Mouse (Mus musculus): Measurements from ENCODE around the gene Rnase12. TPM values are rescaled to one million over a fixed set of nuclear protein-coding genes. Genes with fewer than 3 reads are reported as not detected.
A peak's percentile ranks its signal among the peaks of the same experiment; 100 is the strongest.
"Not testable (repeated sequence)": the region's sequence is repeated elsewhere in the genome, so short reads cannot be mapped to it uniquely, and the experiment has no call there.

The Rnase12 gene
- total RNA-seq, 1 experiment from 2014 or later: not detected

DNA sequence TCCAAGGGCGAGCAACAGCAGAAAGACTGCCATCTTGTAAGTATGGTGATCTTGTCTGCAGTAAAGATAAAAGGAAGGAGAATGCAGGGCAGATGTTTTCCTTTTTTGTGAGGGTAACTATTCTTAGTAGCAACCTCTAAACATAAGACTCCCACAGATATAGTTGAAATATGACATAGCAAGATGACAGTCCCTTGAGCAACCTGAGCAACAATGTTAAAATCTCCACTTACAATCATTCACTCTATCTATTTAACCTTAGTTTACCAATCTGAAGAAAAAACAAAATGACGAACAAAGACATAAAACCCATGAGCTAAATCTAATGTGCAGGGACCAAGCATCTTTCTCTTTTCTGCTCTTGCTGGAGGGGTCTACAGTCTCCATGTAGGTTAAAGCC, 7.4 kb downstream of the Rnase12 start, which contains the start of gene Rnase11:
Gene Rnase11, minus strand, starts transcription at position 101 of the 400 bp plus-strand sequence.
- ATAC-seq (replicated peaks in 1 of 2; ENCODE audit: insufficient read depth in 1 of 2, low FRiP score in 2 of 2, low TSS enrichment in 1 of 2, low read depth in 1 of 2, poor library complexity in 2 of 2, severe bottlenecking in 2 of 2): no peak

DNA sequence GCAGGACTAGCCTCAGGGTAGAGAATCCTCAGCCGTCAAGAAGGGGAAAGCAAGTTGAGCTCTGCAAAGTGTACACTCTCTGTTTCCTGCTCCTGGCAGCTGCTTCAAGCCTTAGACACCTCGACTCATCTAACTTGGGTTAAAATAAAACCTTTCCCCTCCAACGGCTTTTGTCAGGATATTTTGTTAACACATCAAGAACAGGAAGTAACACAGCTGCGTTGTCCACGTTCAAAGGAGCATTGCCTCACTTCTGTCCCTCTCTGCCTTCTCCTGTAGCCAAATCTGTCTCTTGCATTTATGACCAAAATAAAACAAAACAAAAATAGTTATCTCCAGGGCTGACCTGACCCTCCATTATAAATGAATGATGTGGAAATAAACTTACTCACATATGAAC, 9.6 kb downstream of the Rnase12 start:
- peak in 1 of 2 experiments; percentile 7; a peak in 2 of 4 replicates for ATAC-seq (replicated peaks in 1 of 2; ENCODE audit: insufficient read depth in 1 of 2, low FRiP score in 2 of 2, low TSS enrichment in 1 of 2, low read depth in 1 of 2, poor library complexity in 2 of 2, severe bottlenecking in 2 of 2)

DNA sequence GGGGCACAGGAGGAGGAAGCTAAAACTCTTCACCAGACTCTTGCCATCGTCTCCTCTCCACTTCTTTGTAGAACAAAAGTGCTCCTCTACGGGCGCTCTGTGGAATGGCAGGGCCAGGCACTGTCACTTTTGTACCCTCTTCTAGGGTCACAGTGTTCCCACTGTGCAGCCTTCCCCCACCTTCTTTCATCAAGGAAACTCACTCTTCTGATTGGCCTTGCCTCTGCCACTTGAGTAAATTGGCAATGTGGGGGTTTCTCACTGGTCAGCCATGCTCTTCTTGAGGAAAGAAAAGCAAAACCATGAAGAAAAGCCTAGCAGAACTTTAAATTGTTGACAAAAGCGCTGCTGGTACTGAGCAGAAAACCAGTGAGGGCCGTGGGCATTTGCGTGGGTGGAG, 15.7 kb downstream of the Rnase12 start, which contains the start of gene Rnase9:
Gene Rnase9, minus strand, starts transcription at position 101 of the 400 bp plus-strand sequence.
- ATAC-seq (replicated peaks in 1 of 2; ENCODE audit: insufficient read depth in 1 of 2, low FRiP score in 2 of 2, low TSS enrichment in 1 of 2, low read depth in 1 of 2, poor library complexity in 2 of 2, severe bottlenecking in 2 of 2): no peak

DNA sequence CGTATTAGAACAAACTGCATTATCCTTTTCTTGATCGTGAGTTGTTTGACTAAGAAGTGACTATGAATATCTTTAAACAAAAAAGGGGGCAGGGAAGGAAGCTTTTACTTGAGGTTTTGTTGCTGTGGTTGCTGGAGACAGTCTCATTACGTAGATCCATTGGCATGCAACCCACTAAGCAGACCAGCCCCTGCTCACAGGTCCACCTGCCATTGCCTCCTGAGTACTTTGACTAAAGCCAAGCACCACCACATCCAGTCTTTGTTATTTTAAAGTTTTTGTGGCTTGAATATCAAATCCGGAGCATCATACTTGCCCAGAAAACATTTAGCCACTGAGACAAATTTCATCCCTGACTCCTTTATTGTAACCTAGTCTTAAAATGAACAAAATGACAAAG, 21.2 kb downstream of the Rnase12 start:
- ATAC-seq (replicated peaks in 1 of 2; ENCODE audit: insufficient read depth in 1 of 2, low FRiP score in 2 of 2, low TSS enrichment in 1 of 2, low read depth in 1 of 2, poor library complexity in 2 of 2, severe bottlenecking in 2 of 2): no peak

DNA sequence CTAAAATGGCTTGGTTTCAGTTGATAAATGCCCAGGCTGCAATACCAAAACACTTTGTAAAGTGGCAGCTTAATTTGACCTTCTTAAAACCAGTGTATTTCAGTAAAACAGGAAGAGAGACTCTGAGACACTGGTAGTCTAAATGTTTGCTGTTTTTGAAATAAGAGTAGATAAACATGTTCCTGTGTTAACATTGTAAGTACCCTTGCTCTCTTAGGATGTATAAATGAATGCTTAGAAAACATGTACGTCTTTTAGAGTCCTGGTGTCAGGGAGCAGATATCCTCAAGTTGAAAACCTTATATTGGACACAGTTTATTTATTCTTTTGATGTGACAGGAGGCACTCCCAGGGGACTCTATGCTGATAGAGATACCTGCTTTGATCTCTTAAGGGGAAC, 22.3 kb downstream of the Rnase12 start:
- ATAC-seq (replicated peaks in 1 of 2; ENCODE audit: insufficient read depth in 1 of 2, low FRiP score in 2 of 2, low TSS enrichment in 1 of 2, low read depth in 1 of 2, poor library complexity in 2 of 2, severe bottlenecking in 2 of 2): no peak

DNA sequence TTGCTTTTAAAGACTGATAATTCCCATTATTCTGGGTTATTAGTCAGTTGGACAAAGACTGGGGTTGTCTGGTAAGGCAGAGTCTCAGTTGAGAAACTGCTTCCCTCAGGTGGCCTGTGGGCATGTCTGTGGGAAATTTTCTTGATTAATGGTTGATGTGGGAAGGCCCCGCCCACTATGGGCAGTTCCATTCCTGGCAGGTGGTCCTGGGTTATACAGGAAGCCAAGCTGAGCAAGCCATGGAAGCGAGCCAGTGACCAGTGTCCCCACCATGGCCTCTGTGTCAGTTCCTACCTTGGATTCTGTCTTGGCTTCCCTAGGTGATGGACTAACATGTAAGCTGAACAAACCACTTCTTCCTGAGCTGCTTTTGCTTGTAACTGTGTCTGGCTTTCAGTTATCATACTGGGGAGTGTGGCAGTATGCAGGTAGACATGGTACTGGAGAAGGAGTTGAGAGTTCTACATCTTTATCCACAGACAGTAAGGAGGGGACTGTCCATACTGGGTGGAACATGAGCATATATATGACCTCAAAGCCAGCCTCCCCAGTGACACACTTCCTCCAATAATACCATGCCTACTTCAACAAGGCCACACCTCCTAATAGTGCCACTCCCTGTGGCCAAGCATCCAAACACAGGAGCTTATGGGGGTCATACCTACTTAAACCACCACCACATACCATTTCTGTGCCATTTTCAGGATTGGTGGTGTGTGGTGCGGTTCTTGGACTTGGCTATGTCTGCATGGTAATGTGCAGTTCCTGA, 29.9 kb downstream of the Rnase12 start:
- ATAC-seq (replicated peaks in 1 of 2; ENCODE audit: insufficient read depth in 1 of 2, low FRiP score in 2 of 2, low TSS enrichment in 1 of 2, low read depth in 1 of 2, poor library complexity in 2 of 2, severe bottlenecking in 2 of 2): no peak; a peak in 1 of 4 replicates

DNA sequence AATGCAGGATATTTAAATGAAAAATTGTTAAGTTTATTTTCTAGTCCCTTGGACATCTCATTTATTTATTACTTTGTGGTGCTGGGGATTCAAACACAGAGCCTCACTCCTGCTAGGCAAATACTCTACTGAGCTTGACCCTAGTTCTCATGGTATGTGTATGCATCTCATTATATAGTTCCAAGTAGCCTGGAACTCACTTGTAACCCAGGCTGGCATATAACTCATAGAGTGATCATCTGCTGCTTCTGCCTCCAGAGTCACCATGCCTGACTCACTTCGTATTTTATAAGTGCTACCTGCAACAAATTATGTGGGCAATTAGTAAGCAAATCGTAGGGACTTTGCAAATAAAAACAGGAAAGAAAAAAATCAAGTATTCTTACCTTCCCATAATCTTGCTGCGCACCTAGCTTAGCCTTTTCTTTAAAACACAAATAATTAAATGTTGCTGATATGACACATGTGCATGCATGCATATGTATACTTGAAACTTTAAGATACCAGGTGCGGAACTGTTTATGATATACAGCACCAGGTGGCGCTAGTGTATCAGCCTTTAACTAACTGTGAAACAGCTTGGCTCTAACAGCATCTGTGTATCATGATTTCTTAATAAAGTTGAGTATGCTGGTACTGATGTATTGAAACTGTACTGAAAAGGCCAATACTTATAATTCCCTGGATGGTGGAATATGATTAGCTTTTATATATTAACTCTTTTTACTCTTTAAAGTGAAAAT, 30.9 kb downstream of the Rnase12 start:
- peak; percentile 94 for ATAC-seq (replicated peaks in 1 of 2; ENCODE audit: insufficient read depth in 1 of 2, low FRiP score in 2 of 2, low TSS enrichment in 1 of 2, low read depth in 1 of 2, poor library complexity in 2 of 2, severe bottlenecking in 2 of 2)

DNA sequence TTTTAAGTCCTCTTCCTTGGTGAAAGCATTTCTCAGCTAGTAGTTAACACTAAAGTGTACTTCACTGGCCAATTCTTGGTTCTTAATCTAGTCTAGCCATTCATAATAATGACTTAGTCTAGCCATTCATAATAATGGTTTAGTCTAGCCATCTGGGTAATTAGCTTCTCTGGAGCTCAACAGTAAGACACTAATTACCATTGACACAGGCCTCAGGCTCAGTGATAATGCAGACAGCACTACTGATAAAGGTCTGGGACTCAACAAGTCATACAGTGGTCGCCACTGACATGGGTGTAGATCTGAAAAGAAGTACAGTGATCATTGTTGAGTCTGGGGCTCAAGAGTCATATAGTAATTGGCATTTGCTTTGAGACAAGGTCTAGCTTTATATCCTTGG, 32.6 kb downstream of the Rnase12 start:
- no peak for ATAC-seq (replicated peaks in 1 of 2; ENCODE audit: insufficient read depth in 1 of 2, low FRiP score in 2 of 2, low TSS enrichment in 1 of 2, low read depth in 1 of 2, poor library complexity in 2 of 2, severe bottlenecking in 2 of 2)

DNA sequence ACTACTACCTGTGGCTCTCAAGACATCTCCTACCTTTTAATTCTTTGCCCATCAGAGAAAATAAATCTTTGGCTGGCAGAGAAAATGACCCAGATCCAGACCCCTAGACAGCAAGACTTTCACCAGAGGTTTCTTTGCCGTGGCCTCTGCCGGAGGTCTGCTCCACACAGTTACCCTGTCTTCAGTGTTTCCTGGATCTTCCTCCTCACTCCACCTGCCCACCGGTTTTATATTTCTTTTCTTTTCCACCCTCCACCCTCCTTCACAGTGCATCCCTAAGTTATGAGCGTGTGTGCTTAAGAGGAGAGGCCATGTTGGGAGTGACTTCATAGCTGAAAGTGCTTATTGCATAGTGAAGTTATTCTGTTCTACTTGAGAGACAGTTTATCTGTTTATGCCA, 34.0 kb downstream of the Rnase12 start:
- no peak for ATAC-seq (replicated peaks in 1 of 2; ENCODE audit: insufficient read depth in 1 of 2, low FRiP score in 2 of 2, low TSS enrichment in 1 of 2, low read depth in 1 of 2, poor library complexity in 2 of 2, severe bottlenecking in 2 of 2)

DNA sequence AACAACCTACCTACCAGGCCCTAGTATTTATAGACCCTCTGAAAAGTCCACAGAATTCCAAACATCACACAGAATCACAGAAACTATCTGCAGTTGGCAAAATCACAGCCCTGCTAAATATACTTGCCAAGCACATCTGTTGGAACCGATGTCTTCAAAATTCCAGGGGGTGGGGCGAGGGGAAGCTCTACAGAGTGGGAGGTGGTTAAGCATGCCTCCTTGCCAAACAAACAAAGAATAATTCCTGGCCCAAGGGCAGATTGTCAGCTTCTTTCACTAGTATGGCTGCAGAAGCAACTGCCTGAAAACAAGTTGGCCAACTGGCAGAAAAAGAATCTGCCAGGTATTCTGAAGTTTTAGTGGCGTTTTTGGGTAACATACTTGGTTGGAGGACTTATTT, 40.2 kb downstream of the Rnase12 start:
- no peak for ATAC-seq (replicated peaks in 1 of 2; ENCODE audit: insufficient read depth in 1 of 2, low FRiP score in 2 of 2, low TSS enrichment in 1 of 2, low read depth in 1 of 2, poor library complexity in 2 of 2, severe bottlenecking in 2 of 2)

DNA sequence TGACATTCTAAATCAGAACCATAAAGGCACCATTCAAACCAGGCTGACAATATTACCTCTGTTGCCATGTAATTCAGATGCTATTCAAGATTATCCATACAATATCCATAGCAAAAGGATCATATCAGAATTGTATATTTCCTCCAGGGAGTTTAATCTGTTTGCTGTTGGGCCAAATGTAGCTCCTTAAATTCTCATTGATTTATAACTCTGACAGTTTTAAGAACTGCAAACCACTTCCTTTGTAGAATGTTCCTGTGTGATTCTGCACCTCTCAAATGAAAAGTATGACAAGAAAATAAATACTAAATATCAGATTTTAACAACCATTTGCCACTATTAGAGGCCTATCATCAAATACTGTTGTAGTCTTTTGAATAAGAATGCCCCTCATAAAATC, 41.7 kb downstream of the Rnase12 start:
- peak; percentile 59 to 71 for ATAC-seq (replicated peaks in 1 of 2; ENCODE audit: insufficient read depth in 1 of 2, low FRiP score in 2 of 2, low TSS enrichment in 1 of 2, low read depth in 1 of 2, poor library complexity in 2 of 2, severe bottlenecking in 2 of 2)

DNA sequence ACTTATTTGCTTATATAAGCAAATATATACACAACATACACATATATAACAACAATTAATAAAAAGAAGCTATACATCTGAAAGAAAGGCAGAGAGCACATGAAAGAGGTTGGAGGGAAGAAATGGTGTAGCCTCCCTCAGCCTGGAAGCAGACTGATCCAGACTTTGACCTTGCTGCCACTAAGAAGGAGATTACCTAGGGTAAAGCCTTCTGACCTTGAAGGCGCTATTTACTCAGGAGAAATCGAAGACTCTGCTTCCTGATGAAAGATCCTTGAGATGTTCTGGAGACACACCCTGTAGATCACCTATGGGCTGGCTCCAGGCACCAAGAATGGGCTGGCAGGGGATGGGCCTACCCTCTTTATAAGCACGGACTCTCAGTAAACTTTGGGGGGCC, 42.7 kb downstream of the Rnase12 start:
- ATAC-seq (replicated peaks in 1 of 2; ENCODE audit: insufficient read depth in 1 of 2, low FRiP score in 2 of 2, low TSS enrichment in 1 of 2, low read depth in 1 of 2, poor library complexity in 2 of 2, severe bottlenecking in 2 of 2): not testable (repeated sequence)

DNA sequence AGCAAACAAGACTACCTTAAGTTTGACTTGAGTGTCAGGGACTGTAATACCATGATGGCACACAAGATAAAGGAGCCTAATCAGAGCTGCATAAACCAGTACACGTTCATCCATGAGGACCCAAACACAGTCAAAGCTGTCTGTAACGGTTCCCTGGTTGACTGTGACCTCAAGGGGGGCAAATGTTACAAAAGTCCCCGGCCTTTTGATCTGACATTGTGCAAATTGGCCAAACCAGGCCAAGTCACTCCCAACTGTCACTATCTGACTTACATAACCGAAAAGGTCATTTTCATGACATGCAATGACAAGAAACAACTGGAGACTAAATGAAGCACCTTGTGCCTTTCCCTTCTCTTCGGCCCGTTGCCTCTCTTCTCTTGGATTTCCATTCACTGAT, 47.9 kb downstream of the Rnase12 start:
- ATAC-seq (replicated peaks in 1 of 2; ENCODE audit: insufficient read depth in 1 of 2, low FRiP score in 2 of 2, low TSS enrichment in 1 of 2, low read depth in 1 of 2, poor library complexity in 2 of 2, severe bottlenecking in 2 of 2): no peak

DNA sequence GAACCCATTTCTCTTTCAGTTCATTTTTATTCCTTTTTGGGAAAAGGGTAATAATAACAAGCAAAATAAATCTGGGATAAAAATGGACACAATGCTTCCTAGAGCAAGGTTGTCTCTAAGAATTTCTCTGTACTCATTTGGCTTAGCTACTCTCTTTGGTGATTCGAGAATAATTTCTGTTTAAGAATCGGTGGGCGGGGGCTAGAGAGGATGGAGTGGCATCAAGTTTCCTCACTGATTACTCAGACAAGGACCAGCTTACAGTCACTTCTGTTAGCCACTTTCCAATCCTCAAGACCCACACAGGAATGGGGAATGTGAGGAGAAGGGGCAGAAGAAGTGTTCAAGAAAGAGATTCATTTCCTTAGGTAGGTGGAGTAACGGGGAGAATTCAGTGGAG, 48.7 kb downstream of the Rnase12 start:
- no peak for ATAC-seq (replicated peaks in 1 of 2; ENCODE audit: insufficient read depth in 1 of 2, low FRiP score in 2 of 2, low TSS enrichment in 1 of 2, low read depth in 1 of 2, poor library complexity in 2 of 2, severe bottlenecking in 2 of 2)

DNA sequence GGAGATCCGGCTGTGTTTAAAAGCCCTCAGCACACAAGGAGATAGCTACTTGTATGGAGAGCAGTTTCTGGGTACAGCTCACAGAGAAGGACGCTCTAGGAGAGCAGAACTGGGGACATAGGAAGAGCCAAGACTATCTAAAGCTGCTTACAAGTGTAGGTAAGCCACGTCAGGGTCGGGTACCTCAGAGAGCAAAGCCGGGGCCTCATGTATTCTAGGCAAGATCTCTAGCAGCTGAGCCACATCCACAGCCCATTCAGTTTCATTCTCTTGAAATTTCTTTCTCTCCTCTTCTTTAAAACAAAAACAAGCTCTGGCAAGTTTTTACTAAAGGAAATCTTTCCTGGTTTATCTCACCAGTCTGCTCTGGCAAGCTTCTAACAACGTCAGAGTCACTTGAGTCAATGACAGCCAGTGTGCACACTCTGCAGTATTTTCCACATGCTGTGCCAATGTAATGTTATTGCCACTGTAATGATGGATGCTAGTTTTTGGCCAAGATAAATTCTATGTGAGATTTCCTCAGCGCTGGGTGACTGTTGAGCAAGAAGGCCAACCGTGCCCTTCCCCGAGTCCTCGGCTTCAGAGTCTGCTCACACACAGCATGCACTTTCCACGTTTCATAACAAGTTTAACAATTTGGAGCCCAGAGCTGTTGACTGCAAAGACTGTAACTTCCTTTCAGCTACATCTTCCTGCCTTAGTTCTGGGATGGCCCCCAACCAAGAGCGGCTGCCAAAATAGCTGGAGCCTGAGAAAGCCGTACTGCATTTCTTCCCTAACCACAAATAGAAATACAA, 49.3 kb downstream of the Rnase12 start:
- peak; percentile 56 to 72 for ATAC-seq (replicated peaks in 1 of 2; ENCODE audit: insufficient read depth in 1 of 2, low FRiP score in 2 of 2, low TSS enrichment in 1 of 2, low read depth in 1 of 2, poor library complexity in 2 of 2, severe bottlenecking in 2 of 2)

DNA sequence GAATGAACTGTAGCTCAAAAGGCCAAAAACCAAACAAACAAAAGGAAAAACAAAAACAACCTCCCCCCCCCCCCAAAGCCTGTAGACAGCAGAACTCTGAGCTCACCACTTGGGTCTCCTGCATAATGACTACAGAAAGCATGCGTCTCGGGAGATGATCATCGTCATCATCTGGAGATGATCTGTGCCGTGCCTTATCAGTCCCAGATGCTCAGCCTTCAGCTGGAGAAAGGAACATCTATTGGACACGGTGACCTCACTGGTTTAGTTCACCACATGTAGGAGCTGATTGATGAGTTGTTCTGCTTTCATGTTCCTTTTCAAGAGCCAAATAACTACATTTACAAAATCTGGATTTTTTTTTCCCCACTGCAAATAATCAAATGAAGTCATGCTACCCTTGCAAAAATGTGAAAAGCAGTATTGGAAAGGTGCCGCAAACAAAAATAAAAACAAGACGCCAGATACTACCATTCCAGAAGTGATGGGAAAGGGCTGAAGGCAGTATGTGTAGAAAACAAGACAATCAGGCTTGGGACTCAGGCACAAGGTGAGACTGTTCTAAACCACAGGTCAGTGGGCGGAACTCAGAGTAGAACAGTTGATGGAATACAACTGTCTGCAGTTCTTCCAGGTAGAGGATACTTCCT, 50.2 kb downstream of the Rnase12 start, which contains the start of gene Rnase10:
Gene Rnase10, plus strand, starts transcription at position 600 of the 650 bp plus-strand sequence.
- no peak for ATAC-seq (replicated peaks in 1 of 2; ENCODE audit: insufficient read depth in 1 of 2, low FRiP score in 2 of 2, low TSS enrichment in 1 of 2, low read depth in 1 of 2, poor library complexity in 2 of 2, severe bottlenecking in 2 of 2)

Data from hematopoietic stem cell, adult 5-6 weeks (primary cell).